Mouse (Mus musculus) urinary bladder, adult 18-20 months (tissue): ENCODE data around the gene Prpsap1.
"Not testable (repeated sequence)": the region's sequence is repeated elsewhere in the genome, so short reads cannot be mapped to it uniquely, and the experiment has no call there.

Experiments
- DNase-seq, 2 experiments: peaks; one replicate each; pipeline ENCODE4 v3.0.0; 2022; ENCODE audit warnings: low spot score in 2 of 2, mixed read lengths in 2 of 2

Prpsap1 gene

GRCm38 (mm10) chr11:116429862-116430613, 64.0 kb downstream of the Prpsap1 start:
- DNase-seq, result no peak

GRCm38 (mm10) chr11:116428872-116429859, 64.8 kb downstream of the Prpsap1 start:
- no peak for DNase-seq

GRCm38 (mm10) chr11:116426852-116427575, 67.0 kb downstream of the Prpsap1 start:
- no peak for DNase-seq

- DNase-seq, result not testable (repeated sequence)
These were observed 67.7 kb downstream of the Prpsap1 start for GRCm38 (mm10) chr11:116426328-116426727.

GRCm38 (mm10) chr11:116424621-116425407, 69.2 kb downstream of the Prpsap1 start:
- no peak for DNase-seq

GRCm38 (mm10) chr11:116423782-116424620, 70.0 kb downstream of the Prpsap1 start:
- no peak for DNase-seq

GRCm38 (mm10) chr11:116423214-116423613, 70.8 kb downstream of the Prpsap1 start:
- no peak for DNase-seq

- DNase-seq, result no peak
These were observed 71.4 kb downstream of the Prpsap1 start for GRCm38 (mm10) chr11:116422562-116422961.

- DNase-seq, result no peak
These were observed 72.9 kb downstream of the Prpsap1 start for GRCm38 (mm10) chr11:116421102-116421501.
